Mouse (Mus musculus): ENCODE data around the gene Lfng.

DNA sequence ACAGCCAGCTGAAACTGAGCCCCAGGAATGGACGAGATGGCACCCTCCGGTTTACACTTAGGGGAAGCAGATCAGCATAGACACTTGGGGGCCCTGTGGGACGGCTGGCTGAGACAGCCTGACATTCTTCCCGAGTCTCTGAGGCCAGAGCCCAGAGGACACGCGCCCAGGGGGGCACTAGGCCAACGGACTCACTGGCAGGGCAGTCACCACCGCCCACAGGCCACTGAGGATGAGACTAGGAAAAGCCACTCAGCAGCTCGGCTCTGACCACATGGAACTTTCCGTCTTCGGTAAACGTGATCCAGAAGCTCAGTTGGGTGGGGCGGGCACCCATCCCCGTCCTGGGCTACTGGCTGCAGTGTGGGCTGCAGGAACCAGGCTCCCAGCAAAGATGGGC, 32.8 kb downstream of the Lfng start:
- TF ChIP-seq POLR2A (IDR thresholded peaks at IDR 0.05; ENCODE audit: insufficient read depth, low read length) (no peak), CTCF (IDR thresholded peaks at IDR 0.05; ENCODE audit: low read depth, low read length) (no peak), EP300 (IDR thresholded peaks at IDR 0.05; ENCODE audit: insufficient read depth, low read depth, low read length) (no peak)

All from ES-Bruce4 (cell line).